Mouse (Mus musculus): Measurements from ENCODE around the gene Psmb5. TPM values are rescaled to one million over a fixed set of nuclear protein-coding genes. Genes with fewer than 3 reads are reported as not detected.
"Not testable (repeated sequence)": the region's sequence is repeated elsewhere in the genome, so short reads cannot be mapped to it uniquely, and the experiment has no call there.

Psmb5 gene
- polyA plus RNA-seq, 1 experiment from 2014 or later, result 446 TPM

DNA sequence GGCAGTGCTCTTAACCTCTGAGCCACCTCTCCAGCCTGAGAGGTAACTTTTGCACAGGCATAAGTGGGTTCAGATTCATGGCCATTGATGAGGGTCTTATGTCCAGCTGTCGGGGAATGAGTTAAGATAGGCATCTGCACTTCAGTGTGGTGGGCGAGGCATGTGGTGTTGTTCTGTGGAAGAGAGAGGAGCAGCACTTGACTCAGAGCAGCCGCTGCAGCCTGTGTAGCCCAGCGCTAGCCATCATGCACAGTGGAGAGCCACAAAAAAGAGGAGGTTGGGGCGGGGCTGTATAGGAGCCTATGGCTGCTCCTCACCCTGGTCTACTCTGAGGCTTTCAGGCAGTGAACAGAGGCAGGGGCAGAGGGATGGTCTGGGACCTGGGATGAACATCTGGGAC, 10.3 kb upstream of the Psmb5 start:
- Histone ChIP-seq H3K4me3 (no peak overlapping the region), H3K4me1 (replicated peaks) (no peaks in the 10 kb centered on the region)
- 74% methylated on average over 5 of the region's 5 CpGs for WGBS

DNA sequence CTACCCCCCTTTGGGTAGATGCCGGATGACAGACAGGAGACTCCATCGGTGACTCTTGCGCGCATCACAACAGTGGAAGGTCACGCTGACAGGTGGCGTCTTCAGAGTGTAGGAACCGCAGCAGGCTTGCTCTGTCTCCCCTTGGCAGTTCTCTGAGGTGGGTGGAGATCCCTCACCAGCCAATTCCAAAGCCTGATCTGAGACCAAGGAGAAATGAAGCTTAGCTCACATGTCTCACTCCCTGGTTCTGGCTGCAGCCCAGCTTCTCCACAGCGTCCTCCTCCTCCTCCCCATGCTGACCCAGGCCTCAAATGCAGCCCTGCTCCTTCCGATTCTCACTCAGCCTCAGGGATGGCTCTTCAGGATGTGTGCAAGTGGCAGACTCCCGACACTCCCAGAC, 7.2 kb upstream of the Psmb5 start:
- H3K9ac ChIP-seq, result no peak overlapping the region
- no peaks in the 10 kb centered on the region for H3K4me1 ChIP-seq (replicated peaks)
- H3K27me3 ChIP-seq, result no peaks in the 10 kb centered on the region
- 64% methylated on average over 10 of the region's 10 CpGs for WGBS
- ATAC-seq (ENCODE audit: low FRiP score, low read depth), result no peak
- no peak overlapping the region for H3K27ac ChIP-seq (replicated peaks)
- H3K9me3 ChIP-seq, result no peaks in the 10 kb centered on the region
- no peak overlapping the region for H3K4me2 ChIP-seq
- no peaks in the 10 kb centered on the region for H3K36me3 ChIP-seq
- no peak overlapping the region for H3K4me3 ChIP-seq

More for the DNA sequence above, 10.3 kb upstream of the Psmb5 start:
- Histone ChIP-seq H3K36me3 (peaks cover 28% of the 10 kb centered on the region), H3K27ac (replicated peaks) (no peak overlapping the region), H3K4me2 (no peak overlapping the region), H3K27me3 (no peaks in the 10 kb centered on the region), H3K9ac (no peak overlapping the region), H3K9me3 (no peaks in the 10 kb centered on the region)
- no peak for ATAC-seq (ENCODE audit: low FRiP score, low read depth)

DNA sequence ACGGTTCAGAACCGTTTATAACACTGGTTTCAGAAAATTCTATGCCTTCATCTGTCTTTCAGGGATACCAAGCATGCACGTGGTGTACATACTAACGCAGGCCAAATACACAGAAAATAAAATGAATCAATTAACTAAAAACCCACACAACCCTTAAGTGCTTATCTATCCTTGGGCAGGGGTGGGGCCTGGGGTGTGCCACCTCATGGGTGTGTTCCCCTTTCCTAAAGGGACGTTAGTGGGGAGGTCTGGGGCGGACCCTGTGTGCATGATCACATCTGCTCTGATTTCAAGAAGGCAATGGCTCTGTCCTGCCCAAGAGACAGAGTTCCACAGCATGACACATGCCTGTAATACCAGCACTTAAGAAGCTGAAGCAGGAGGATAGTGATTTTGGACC, 5.5 kb upstream of the Psmb5 start:
- H3K27ac ChIP-seq (replicated peaks), result no peak overlapping the region
- no peak overlapping the region for H3K9ac ChIP-seq
- no peaks in the 10 kb centered on the region for H3K36me3 ChIP-seq
- WGBS, result 92% methylated on average over 6 of the region's 6 CpGs
- H3K9me3 ChIP-seq, result no peaks in the 10 kb centered on the region
- no peak overlapping the region for H3K4me2 ChIP-seq
- no peak overlapping the region for H3K4me3 ChIP-seq
- ATAC-seq (ENCODE audit: low FRiP score, low read depth), result no peak
- no peaks in the 10 kb centered on the region for H3K4me1 ChIP-seq (replicated peaks)
- no peaks in the 10 kb centered on the region for H3K27me3 ChIP-seq

DNA sequence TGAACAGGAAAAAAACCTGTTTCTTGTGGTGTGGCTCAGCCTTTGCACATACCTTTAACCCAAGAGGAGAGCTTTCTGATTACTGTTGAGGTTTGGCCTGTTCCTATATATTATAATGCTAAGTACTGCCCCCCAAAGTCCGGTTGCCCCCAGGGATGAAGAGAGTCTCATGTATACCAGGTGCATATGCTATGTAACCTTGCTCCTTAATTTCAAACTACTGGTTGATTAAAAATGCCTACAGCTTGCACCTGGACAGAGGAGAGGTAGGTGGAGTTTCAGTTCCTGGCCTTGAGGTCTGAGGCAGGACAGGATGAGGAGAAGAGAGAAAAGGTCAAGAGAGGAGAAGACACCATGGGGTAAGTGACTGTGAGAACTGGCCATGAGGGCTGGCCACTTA, 3.3 kb upstream of the Psmb5 start, which contains the start of gene Psmb11:
Psmb11 (plus strand) TSS at position 301 of the 400 bp plus-strand sequence.
- H3K27ac ChIP-seq (replicated peaks), result no peak within 1 kb of the TSS
- WGBS, result 95% methylated on average over 1 of the region's 1 CpGs
- H3K9ac ChIP-seq, result no peak within 1 kb of the TSS
- no peaks in the 10 kb centered on the region for H3K27me3 ChIP-seq
- peaks cover 11% of the 10 kb centered on the region for H3K4me1 ChIP-seq (replicated peaks)
- H3K36me3 ChIP-seq, result no peaks in the 10 kb centered on the region
- H3K4me2 ChIP-seq, result no peak within 1 kb of the TSS
- ATAC-seq (ENCODE audit: low FRiP score, low read depth), result no peak
- H3K4me3 ChIP-seq, result no peak within 1 kb of the TSS
- H3K9me3 ChIP-seq, result no peaks in the 10 kb centered on the region

GRCm38 (mm10) chr14:54617152-54617896, 498 bp downstream of the Psmb5 start:
- Histone ChIP-seq H3K9ac (peak overlapping the region; percentile 87), H3K9me3 (no peaks in the 10 kb centered on the region), H3K36me3 (peaks cover 19% of the 10 kb centered on the region), H3K4me3 (peak overlapping the region; percentile 79), H3K4me1 (replicated peaks) (peaks cover 21% of the 10 kb centered on the region), H3K4me2 (peak overlapping the region; percentile 60), H3K27me3 (no peaks in the 10 kb centered on the region), H3K27ac (replicated peaks) (peak overlapping the region; percentile 84)
- 2% methylated on average over 36 of the region's 38 CpGs for WGBS
- ATAC-seq (ENCODE audit: low FRiP score, low read depth), result peak; percentile 68

DNA sequence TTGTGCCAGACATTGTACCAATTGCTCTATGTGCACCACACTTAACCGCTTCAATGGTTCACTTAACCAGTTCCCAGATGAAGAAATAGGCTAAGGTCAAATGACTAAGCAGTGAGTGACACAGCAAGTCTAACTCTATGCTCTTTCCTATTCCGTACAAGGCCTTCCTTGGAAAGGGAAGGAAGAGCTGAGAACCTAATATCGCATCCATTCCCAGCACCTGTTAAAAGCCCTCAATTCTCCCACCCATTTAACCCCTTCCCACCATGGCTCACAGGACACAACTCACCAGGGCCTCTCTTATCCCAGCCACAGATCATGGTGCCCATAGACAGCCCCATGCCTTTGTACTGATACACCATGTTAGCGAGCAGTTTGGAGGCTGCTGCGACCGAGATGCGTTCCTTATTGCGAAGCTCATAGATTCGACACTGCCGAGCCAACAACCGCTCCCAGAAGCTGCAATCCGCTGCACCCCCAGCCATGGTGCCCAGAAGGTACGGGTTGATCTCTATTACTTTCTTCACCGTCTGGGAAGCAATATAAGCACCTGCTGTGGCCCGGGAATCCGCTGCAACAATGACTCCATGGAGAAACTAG, 1.5 kb downstream of the Psmb5 start:
- H3K9me3 ChIP-seq, result no peaks in the 10 kb centered on the region
- no peak for ATAC-seq (ENCODE audit: low FRiP score, low read depth)
- H3K4me3 ChIP-seq, result no peak overlapping the region
- H3K27me3 ChIP-seq, result no peaks in the 10 kb centered on the region
- peak overlapping the region; percentile 60 for H3K4me2 ChIP-seq
- H3K4me1 ChIP-seq (replicated peaks), result peaks cover 21% of the 10 kb centered on the region
- 91% methylated on average over 16 of the region's 16 CpGs for WGBS
- H3K27ac ChIP-seq (replicated peaks), result no peak overlapping the region
- peaks cover 24% of the 10 kb centered on the region for H3K36me3 ChIP-seq
- no peak overlapping the region for H3K9ac ChIP-seq

GRCm38 (mm10) chr14:54614130-54614529, 3.7 kb downstream of the Psmb5 start:
- H3K4me1 ChIP-seq (replicated peaks), result peaks cover 21% of the 10 kb centered on the region
- not testable (repeated sequence) for H3K9ac ChIP-seq; H3K9me3 ChIP-seq; H3K27ac ChIP-seq (replicated peaks); ATAC-seq (ENCODE audit: low FRiP score, low read depth); H3K27me3 ChIP-seq; H3K4me2 ChIP-seq; H3K4me3 ChIP-seq
- WGBS, result 93% methylated on average over 16 of the region's 16 CpGs
- peaks cover 24% of the 10 kb centered on the region for H3K36me3 ChIP-seq

GRCm38 (mm10) chr14:54610648-54611047, 7.2 kb downstream of the Psmb5 start:
- Histone ChIP-seq H3K9ac (no peak overlapping the region), H3K4me3 (no peak overlapping the region), H3K9me3 (no peaks in the 10 kb centered on the region), H3K36me3 (peaks cover 21% of the 10 kb centered on the region), H3K27me3 (no peaks in the 10 kb centered on the region), H3K4me2 (no peak overlapping the region), H3K27ac (replicated peaks) (no peak overlapping the region), H3K4me1 (replicated peaks) (peaks cover 9% of the 10 kb centered on the region)
- no peak for ATAC-seq (ENCODE audit: low FRiP score, low read depth)
- WGBS, result 82% methylated on average over 6 of the region's 6 CpGs

- ATAC-seq (ENCODE audit: low FRiP score, low read depth), result no peak
- Histone ChIP-seq H3K9me3 (no peaks in the 10 kb centered on the region), H3K4me3 (no peak overlapping the region), H3K27me3 (no peaks in the 10 kb centered on the region), H3K4me2 (no peak overlapping the region), H3K36me3 (peaks cover 20% of the 10 kb centered on the region), H3K4me1 (replicated peaks) (peaks cover 8% of the 10 kb centered on the region; the same call in 1 of the 2 replicates), H3K27ac (replicated peaks) (no peak overlapping the region), H3K9ac (no peak overlapping the region)
- 75% methylated on average over 4 of the region's 4 CpGs for WGBS
These were observed 7.9 kb downstream of the Psmb5 start for GRCm38 (mm10) chr14:54609962-54610361.

GRCm38 (mm10) chr14:54609245-54609644, 8.6 kb downstream of the Psmb5 start:
- Histone ChIP-seq H3K4me2 (no peak overlapping the region), H3K4me3 (no peak overlapping the region), H3K36me3 (peaks cover 13% of the 10 kb centered on the region), H3K9ac (no peak overlapping the region), H3K27me3 (no peaks in the 10 kb centered on the region), H3K4me1 (replicated peaks) (peaks cover 15% of the 10 kb centered on the region), H3K27ac (replicated peaks) (no peak overlapping the region), H3K9me3 (no peaks in the 10 kb centered on the region)
- WGBS, result 75% methylated on average over 4 of the region's 4 CpGs
- no peak for ATAC-seq (ENCODE audit: low FRiP score, low read depth)

DNA sequence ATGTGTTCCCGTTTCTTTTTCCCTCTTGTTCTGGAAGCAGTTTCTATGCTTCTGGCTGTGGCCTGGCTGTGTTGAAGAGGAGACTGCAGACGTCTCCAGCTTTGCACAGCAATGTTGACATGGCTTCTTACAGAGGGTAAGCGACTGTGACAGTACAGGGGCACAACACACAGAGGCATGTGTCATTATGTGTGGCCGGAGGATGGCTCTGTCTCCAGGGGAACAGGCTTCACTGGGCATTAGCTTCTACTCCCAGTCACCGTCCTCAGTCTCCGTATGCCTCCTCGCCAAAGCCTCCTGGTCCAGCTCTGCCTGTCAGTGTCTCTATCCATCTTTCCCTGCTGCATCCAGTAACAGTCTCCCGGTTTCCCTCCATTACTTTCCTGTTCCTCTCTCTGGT, 10.6 kb downstream of the Psmb5 start:
- H3K9ac ChIP-seq, result no peak overlapping the region
- no peak for ATAC-seq (ENCODE audit: low FRiP score, low read depth)
- 0 out of 2 replicates have a peak, but pooled peaks cover 5% of the 10 kb centered on the region for H3K36me3 ChIP-seq
- H3K27me3 ChIP-seq, result no peaks in the 10 kb centered on the region
- WGBS, result 35% methylated on average over 8 of the region's 8 CpGs
- no peak overlapping the region for H3K4me3 ChIP-seq
- H3K9me3 ChIP-seq, result no peaks in the 10 kb centered on the region
- H3K4me1 ChIP-seq (replicated peaks), result peaks cover 23% of the 10 kb centered on the region
- no peak overlapping the region for H3K27ac ChIP-seq (replicated peaks)
- no peak overlapping the region for H3K4me2 ChIP-seq

DNA sequence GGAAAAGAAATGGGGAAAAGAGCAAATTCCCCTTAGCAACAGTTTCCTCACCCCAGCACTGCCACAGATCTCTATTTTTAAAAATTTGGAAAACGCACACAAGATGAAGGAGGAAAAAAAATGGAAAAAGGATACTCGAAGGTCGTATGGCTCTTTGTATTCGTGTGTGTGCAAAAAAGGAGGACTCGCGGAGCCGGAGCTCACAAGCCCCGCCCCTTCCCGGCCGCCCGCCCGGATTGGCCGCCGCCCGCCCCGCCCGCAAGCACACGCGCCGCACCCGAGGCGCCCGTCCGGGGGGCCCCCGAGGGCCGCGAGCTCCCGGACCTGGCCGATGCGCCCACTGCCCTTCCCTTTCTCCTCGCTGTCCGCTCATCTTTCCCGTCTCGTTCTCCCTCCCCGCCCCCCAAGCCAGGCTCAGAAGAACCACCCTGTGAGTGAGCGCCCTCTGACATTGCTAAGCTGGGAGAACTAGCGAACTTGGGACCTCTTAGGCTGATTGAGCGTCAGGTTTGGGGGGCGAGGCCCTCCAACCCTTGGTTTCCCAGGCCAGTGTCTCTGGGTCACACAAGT, 12.0 kb downstream of the Psmb5 start, which contains the start of gene 4931414P19Rik:
4931414P19Rik (minus strand) TSS at position 242 of the 570 bp plus-strand sequence.
- peak within 1 kb of the TSS; percentile 67 for H3K4me2 ChIP-seq
- H3K4me3 ChIP-seq, result peak within 1 kb of the TSS; percentile 49
- no peaks in the 10 kb centered on the region for H3K27me3 ChIP-seq
- no peaks in the 10 kb centered on the region for H3K9me3 ChIP-seq
- ATAC-seq (ENCODE audit: low FRiP score, low read depth), result peak; percentile 10; the same call in 1 of the 2 replicates
- H3K27ac ChIP-seq (replicated peaks), result peak within 1 kb of the TSS; percentile 69
- under 1% methylated on average over 36 of the region's 39 CpGs for WGBS
- H3K4me1 ChIP-seq (replicated peaks), result peaks cover 26% of the 10 kb centered on the region
- H3K36me3 ChIP-seq, result no peaks in the 10 kb centered on the region
- peak within 1 kb of the TSS; percentile 35 for H3K9ac ChIP-seq
